Mouse (Mus musculus): ENCODE measurements around the gene 1600012H06Rik. TPM values are rescaled to one million over a fixed set of nuclear protein-coding genes. Genes with fewer than 3 reads are reported as not detected.
A peak's percentile ranks its signal among the peaks of the same experiment; 100 is the strongest.
"Not testable (repeated sequence)": the region's sequence is repeated elsewhere in the genome, so short reads cannot be mapped to it uniquely, and the experiment has no call there.

Gene 1600012H06Rik
- polyA plus RNA-seq, 1 experiment from 2014 or later: 32.8 TPM

- not testable (repeated sequence) for H3K9me3 ChIP-seq (ENCODE audit: control insufficient read depth, low read length); H3K27me3 ChIP-seq (ENCODE audit: control insufficient read depth, insufficient read depth, low read length); H3K4me1 ChIP-seq (ENCODE audit: control insufficient read depth in 2 of 2, insufficient read depth in 2 of 2, low read length in 2 of 2)
- ATAC-seq (ENCODE audit: insufficient number of reproducible peaks, insufficient read depth, low FRiP score, low read depth): peak; percentile 82
- H3K36me3 ChIP-seq (ENCODE audit: control insufficient read depth, insufficient read depth, low read length): peaks cover 21% of the 10 kb centered on the region
- peak within 1 kb of the TSS; percentile 69 to 94 for H3K4me3 ChIP-seq (ENCODE audit: control insufficient read depth in 1 of 2, insufficient read depth in 1 of 2, low read depth in 1 of 2, low read length in 2 of 2)
- H3K27ac ChIP-seq (replicated peaks in 1 of 2; ENCODE audit: control insufficient read depth in 1 of 2, insufficient read depth in 1 of 2, low read depth in 2 of 2, low read length in 2 of 2): peak within 1 kb of the TSS; percentile 64 to 71
- H3K9ac ChIP-seq (ENCODE audit: low read length): peak within 1 kb of the TSS; percentile 82
- WGBS: 0% methylated on average over 32 of the region's 100 CpGs
- peak within 1 kb of the TSS; percentile 94 for H3K4me2 ChIP-seq (ENCODE audit: low read length)
These were observed 18.1 kb downstream of the 1600012H06Rik start, which contains the start of gene Phf10 for GRCm38 (mm10) chr17:14960951-14961556. TSS of gene Phf10 (minus strand) at chr17:14961273.

GRCm38 (mm10) chr17:14961557-14962154 is 18.7 kb downstream of the 1600012H06Rik start:
- ATAC-seq (ENCODE audit: insufficient number of reproducible peaks, insufficient read depth, low FRiP score, low read depth): peak; percentile 87
- not testable (repeated sequence) for H3K4me2 ChIP-seq (ENCODE audit: low read length); H3K9ac ChIP-seq (ENCODE audit: low read length); H3K9me3 ChIP-seq (ENCODE audit: control insufficient read depth, low read length); H3K27ac ChIP-seq (replicated peaks in 1 of 2; ENCODE audit: control insufficient read depth in 1 of 2, insufficient read depth in 1 of 2, low read depth in 2 of 2, low read length in 2 of 2); H3K4me3 ChIP-seq (ENCODE audit: control insufficient read depth in 1 of 2, insufficient read depth in 1 of 2, low read depth in 1 of 2, low read length in 2 of 2); H3K4me1 ChIP-seq (ENCODE audit: control insufficient read depth in 2 of 2, insufficient read depth in 2 of 2, low read length in 2 of 2); H3K27me3 ChIP-seq (ENCODE audit: control insufficient read depth, insufficient read depth, low read length)
- H3K36me3 ChIP-seq (ENCODE audit: control insufficient read depth, insufficient read depth, low read length): peaks cover 18% of the 10 kb centered on the region
- no CpG with 5 or more reads among the region's 44 CpGs for WGBS

- not testable (repeated sequence) for H3K9ac ChIP-seq (ENCODE audit: low read length); H3K27me3 ChIP-seq (ENCODE audit: control insufficient read depth, insufficient read depth, low read length); ATAC-seq (ENCODE audit: insufficient number of reproducible peaks, insufficient read depth, low FRiP score, low read depth); H3K4me3 ChIP-seq (ENCODE audit: control insufficient read depth in 1 of 2, insufficient read depth in 1 of 2, low read depth in 1 of 2, low read length in 2 of 2); H3K4me1 ChIP-seq (ENCODE audit: control insufficient read depth in 2 of 2, insufficient read depth in 2 of 2, low read length in 2 of 2); H3K36me3 ChIP-seq (ENCODE audit: control insufficient read depth, insufficient read depth, low read length); H3K27ac ChIP-seq (replicated peaks in 1 of 2; ENCODE audit: control insufficient read depth in 1 of 2, insufficient read depth in 1 of 2, low read depth in 2 of 2, low read length in 2 of 2); H3K4me2 ChIP-seq (ENCODE audit: low read length); H3K9me3 ChIP-seq (ENCODE audit: control insufficient read depth, low read length)
- no CpG with 5 or more reads among the region's 6 CpGs for WGBS
These were observed 25.5 kb downstream of the 1600012H06Rik start for GRCm38 (mm10) chr17:14968373-14968913.

GRCm38 (mm10) chr17:14977718-14978361 is 34.9 kb downstream of the 1600012H06Rik start:
- H3K36me3 ChIP-seq (ENCODE audit: control insufficient read depth, insufficient read depth, low read length); H3K4me1 ChIP-seq (ENCODE audit: control insufficient read depth in 2 of 2, insufficient read depth in 2 of 2, low read length in 2 of 2); ATAC-seq (ENCODE audit: insufficient number of reproducible peaks, insufficient read depth, low FRiP score, low read depth); H3K27ac ChIP-seq (replicated peaks in 1 of 2; ENCODE audit: control insufficient read depth in 1 of 2, insufficient read depth in 1 of 2, low read depth in 2 of 2, low read length in 2 of 2); H3K9me3 ChIP-seq (ENCODE audit: control insufficient read depth, low read length); H3K4me3 ChIP-seq (ENCODE audit: control insufficient read depth in 1 of 2, insufficient read depth in 1 of 2, low read depth in 1 of 2, low read length in 2 of 2); H3K9ac ChIP-seq (ENCODE audit: low read length); H3K27me3 ChIP-seq (ENCODE audit: control insufficient read depth, insufficient read depth, low read length): not testable (repeated sequence)
- 4% methylated on average over 4 of the region's 7 CpGs for WGBS
- H3K4me2 ChIP-seq (ENCODE audit: low read length): peak overlapping the region; percentile 35; the same call in 1 of the 2 replicates

- H3K9me3 ChIP-seq (ENCODE audit: control insufficient read depth, low read length); H3K27me3 ChIP-seq (ENCODE audit: control insufficient read depth, insufficient read depth, low read length); H3K36me3 ChIP-seq (ENCODE audit: control insufficient read depth, insufficient read depth, low read length); H3K4me1 ChIP-seq (ENCODE audit: control insufficient read depth in 2 of 2, insufficient read depth in 2 of 2, low read length in 2 of 2); H3K27ac ChIP-seq (replicated peaks in 1 of 2; ENCODE audit: control insufficient read depth in 1 of 2, insufficient read depth in 1 of 2, low read depth in 2 of 2, low read length in 2 of 2); H3K4me3 ChIP-seq (ENCODE audit: control insufficient read depth in 1 of 2, insufficient read depth in 1 of 2, low read depth in 1 of 2, low read length in 2 of 2); H3K9ac ChIP-seq (ENCODE audit: low read length): not testable (repeated sequence)
- no CpG with 5 or more reads among the region's 60 CpGs for WGBS
- H3K4me2 ChIP-seq (ENCODE audit: low read length): peak within 1 kb of the TSS; percentile 35; the same call in 1 of the 2 replicates
- ATAC-seq (ENCODE audit: insufficient number of reproducible peaks, insufficient read depth, low FRiP score, low read depth): peak; percentile 98
These were observed 35.5 kb downstream of the 1600012H06Rik start, which contains the start of the genes 9030025P20Rik and Gm3417 for GRCm38 (mm10) chr17:14978362-14979038. TSS of gene 9030025P20Rik (plus strand) at chr17:14978468. TSS of gene Gm3417 (minus strand) at chr17:14978790.

DNA sequence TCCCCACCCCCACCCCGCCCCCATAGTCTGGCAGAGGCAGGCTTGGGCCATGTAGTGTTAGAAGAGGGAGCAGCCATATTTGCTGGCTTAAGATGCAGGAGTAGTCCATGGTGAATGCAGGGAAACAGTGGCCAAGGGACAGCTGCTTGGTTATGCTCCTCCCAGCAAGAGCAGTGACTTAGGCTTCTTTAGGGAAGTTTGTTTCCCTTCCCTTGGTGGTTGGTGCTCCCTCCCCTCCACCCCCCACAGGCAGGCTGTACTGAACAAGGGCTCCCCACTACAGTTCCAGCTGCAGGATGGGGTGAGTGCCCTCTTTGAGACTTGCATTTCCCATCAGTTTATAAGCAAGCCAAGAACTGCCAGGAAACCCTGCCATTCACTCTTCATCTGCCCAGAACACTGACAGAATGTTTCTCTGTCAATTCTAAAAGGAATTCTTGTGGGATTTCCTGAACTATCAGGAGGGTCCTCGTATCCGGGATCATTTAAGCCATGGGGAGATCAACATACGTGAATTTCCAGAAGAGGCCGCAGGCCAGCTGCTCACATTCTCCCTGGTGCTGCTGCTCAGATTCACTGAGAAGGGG is 47.2 kb downstream of the 1600012H06Rik start:
- not testable (repeated sequence) for H3K4me2 ChIP-seq (ENCODE audit: low read length); H3K9me3 ChIP-seq (ENCODE audit: control insufficient read depth, low read length); H3K27me3 ChIP-seq (ENCODE audit: control insufficient read depth, insufficient read depth, low read length); H3K9ac ChIP-seq (ENCODE audit: low read length); ATAC-seq (ENCODE audit: insufficient number of reproducible peaks, insufficient read depth, low FRiP score, low read depth); H3K4me1 ChIP-seq (ENCODE audit: control insufficient read depth in 2 of 2, insufficient read depth in 2 of 2, low read length in 2 of 2); H3K36me3 ChIP-seq (ENCODE audit: control insufficient read depth, insufficient read depth, low read length); H3K4me3 ChIP-seq (ENCODE audit: control insufficient read depth in 1 of 2, insufficient read depth in 1 of 2, low read depth in 1 of 2, low read length in 2 of 2); H3K27ac ChIP-seq (replicated peaks in 1 of 2; ENCODE audit: control insufficient read depth in 1 of 2, insufficient read depth in 1 of 2, low read depth in 2 of 2, low read length in 2 of 2)
- 86% methylated on average over 4 of the region's 5 CpGs for WGBS

DNA sequence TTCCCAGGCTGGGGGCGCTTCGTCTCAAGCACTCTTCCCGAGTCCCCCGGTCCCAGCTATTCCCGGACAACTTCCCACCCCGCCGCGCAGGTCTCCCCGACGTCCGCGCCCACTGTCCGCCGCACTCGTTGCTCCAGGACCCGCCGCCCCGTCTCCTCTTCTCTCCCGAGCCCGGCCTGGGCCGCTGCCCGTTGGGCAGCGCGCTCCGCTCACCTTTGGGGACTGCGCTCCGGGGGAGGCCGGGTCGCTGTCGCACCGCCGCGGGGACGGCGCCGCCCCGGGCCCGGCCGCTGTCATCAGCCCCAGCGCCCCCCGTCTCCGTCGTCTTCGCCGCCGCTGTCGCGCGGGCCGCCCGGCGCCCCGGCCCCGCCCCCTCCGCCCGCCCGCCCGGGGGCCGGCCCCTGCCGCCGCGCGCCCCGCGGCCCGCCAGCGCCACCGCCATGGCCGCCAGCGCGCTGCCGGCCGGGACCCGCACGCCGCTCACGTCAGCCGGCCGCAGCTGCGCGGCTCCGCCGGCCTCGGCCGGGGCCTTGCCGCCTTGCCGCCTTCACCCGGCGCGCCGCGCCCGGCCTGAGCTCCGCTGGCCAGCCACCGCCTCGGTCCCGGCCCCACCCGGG is 49.6 kb downstream of the 1600012H06Rik start:
- H3K36me3 ChIP-seq (ENCODE audit: control insufficient read depth, insufficient read depth, low read length); H3K27ac ChIP-seq (replicated peaks in 1 of 2; ENCODE audit: control insufficient read depth in 1 of 2, insufficient read depth in 1 of 2, low read depth in 2 of 2, low read length in 2 of 2); H3K9ac ChIP-seq (ENCODE audit: low read length); H3K27me3 ChIP-seq (ENCODE audit: control insufficient read depth, insufficient read depth, low read length); H3K4me1 ChIP-seq (ENCODE audit: control insufficient read depth in 2 of 2, insufficient read depth in 2 of 2, low read length in 2 of 2); H3K4me2 ChIP-seq (ENCODE audit: low read length); H3K4me3 ChIP-seq (ENCODE audit: control insufficient read depth in 1 of 2, insufficient read depth in 1 of 2, low read depth in 1 of 2, low read length in 2 of 2); H3K9me3 ChIP-seq (ENCODE audit: control insufficient read depth, low read length): not testable (repeated sequence)
- peak; percentile 80 for ATAC-seq (ENCODE audit: insufficient number of reproducible peaks, insufficient read depth, low FRiP score, low read depth)
- no CpG with 5 or more reads among the region's 98 CpGs for WGBS
